Mouse (Mus musculus) forebrain, embryonic 15.5 days (tissue): ENCODE measurements around the gene Cd1d1. TPM values are rescaled to one million over a fixed set of nuclear protein-coding genes. Genes with fewer than 3 reads are reported as not detected.
"Not testable (repeated sequence)": the region's sequence is repeated elsewhere in the genome, so short reads cannot be mapped to it uniquely, and the experiment has no call there.

Experiments used
- ATAC-seq: fragments of 200-750 bp; cut with Nextera tagmentation; replicated peaks from 2 replicates; pipeline ENCODE4 v1.8.0; 2017; ENCODE audit warnings: mild to moderate bottlenecking, moderate TSS enrichment, moderate library complexity
- H3K27ac ChIP-seq: fragments of 300-500 bp; sonication (generic); replicated peaks from 2 replicates; pipeline ENCODE4 v1.5.1; 2015; ENCODE audit warnings: mild to moderate bottlenecking, inconsistent platforms
- H3K27me3 ChIP-seq: fragments of 300-500 bp; sonication (generic); 2 replicates; pipeline ENCODE4 v1.6.1; 2015; ENCODE audit warnings: inconsistent platforms
- H3K36me3 ChIP-seq: fragments of 300-500 bp; sonication (generic); 2 replicates; pipeline ENCODE4 v1.6.1; 2015; ENCODE audit warnings: mild to moderate bottlenecking, inconsistent platforms
- H3K4me1 ChIP-seq: fragments of 300-500 bp; sonication (generic); 2 replicates; pipeline ENCODE4 v1.6.1; 2015; ENCODE audit warnings: inconsistent platforms
- H3K4me2 ChIP-seq: fragments of 300-500 bp; sonication (generic); replicated peaks from 2 replicates; pipeline ENCODE4 v1.6.1; 2015; ENCODE audit warnings: mild to moderate bottlenecking, inconsistent platforms
- H3K4me3 ChIP-seq: fragments of 300-500 bp; sonication (generic); 2 replicates; pipeline ENCODE4 v1.5.1; 2015; ENCODE audit warnings: mild to moderate bottlenecking, inconsistent platforms
- H3K9ac ChIP-seq: fragments of 300-500 bp; sonication (generic); replicated peaks from 2 replicates; pipeline ENCODE4 v1.6.1; 2015; ENCODE audit warnings: mild to moderate bottlenecking, inconsistent platforms
- H3K9me3 ChIP-seq: fragments of 300-500 bp; sonication (generic); 2 replicates; pipeline ENCODE4 v1.6.1; 2016; ENCODE audit warnings: inconsistent platforms
- WGBS: fragments of 180-500 bp; shearing (Covaris S2); methylation state at CpG from one replicate; pipeline ENCODE4 v1.1.7; 2015; ENCODE audit warnings: mixed read lengths; 5-methylcytosine and 5-hydroxymethylcytosine counted together
- polyA plus RNA-seq: library from polyadenylated mRNA; unstranded; fragments of >200 nt; fragmentation: Nextera tagmentation; extraction: Ambion mirVana; gene quantifications from 2 replicates; pipeline ENCODE4 v1.2.1, GENCODE M21; 2015

Gene Cd1d1
- polyA plus RNA-seq, 1 experiment from 2014 or later, result 84.0 TPM

GRCm38 (mm10) chr3:87000051-87000450 lies 810 bp upstream of the Cd1d1 start:
- WGBS, result 91% methylated on average over 12 of the region's 12 CpGs
- ATAC-seq, result no peak
- no peak overlapping the region for H3K4me2 ChIP-seq

GRCm38 (mm10) chr3:86998433-86999414 lies 517 bp downstream of the Cd1d1 start:
- H3K9me3 ChIP-seq, H3K27me3 ChIP-seq, H3K4me1 ChIP-seq, H3K36me3 ChIP-seq: not testable (repeated sequence)
- Histone ChIP-seq H3K4me3 (peak overlapping the region; percentile 75), H3K4me2 (peak overlapping the region; percentile 80), H3K27ac (peak overlapping the region; percentile 95), H3K9ac (peak overlapping the region; percentile 93)
- peak; percentile 99 for ATAC-seq
- WGBS, result 4% methylated on average over 24 of the region's 24 CpGs

More at GRCm38 (mm10) chr3:87000051-87000450, 810 bp upstream of the Cd1d1 start:
- Histone ChIP-seq H3K4me1 (0 out of 2 replicates have a peak, but pooled peaks cover 7% of the 10 kb centered on the region), H3K9ac (no peak overlapping the region), H3K36me3 (no peaks in the 10 kb centered on the region), H3K27me3 (no peaks in the 10 kb centered on the region), H3K9me3 (no peaks in the 10 kb centered on the region), H3K27ac (no peak overlapping the region), H3K4me3 (no peak overlapping the region)

GRCm38 (mm10) chr3:86996111-86996510 lies 3.1 kb downstream of the Cd1d1 start:
- H3K4me2 ChIP-seq, result no peak overlapping the region
- WGBS, result 90% methylated on average over 4 of the region's 4 CpGs
- H3K9ac ChIP-seq, result no peak overlapping the region
- no peak overlapping the region for H3K4me3 ChIP-seq
- 0 out of 2 replicates have a peak, but pooled peaks cover 7% of the 10 kb centered on the region for H3K4me1 ChIP-seq
- H3K27me3 ChIP-seq, result no peaks in the 10 kb centered on the region
- H3K27ac ChIP-seq, result no peak overlapping the region
- no peaks in the 10 kb centered on the region for H3K9me3 ChIP-seq
- no peaks in the 10 kb centered on the region for H3K36me3 ChIP-seq
- no peak for ATAC-seq

- 66% methylated on average over 1 of the region's 1 CpGs for WGBS
- Histone ChIP-seq H3K36me3 (no peaks in the 10 kb centered on the region), H3K27ac (no peak overlapping the region), H3K27me3 (no peaks in the 10 kb centered on the region), H3K4me3 (no peak overlapping the region), H3K9ac (no peak overlapping the region), H3K4me1 (0 out of 2 replicates have a peak, but pooled peaks cover 7% of the 10 kb centered on the region), H3K9me3 (no peaks in the 10 kb centered on the region), H3K4me2 (no peak overlapping the region)
- no peak for ATAC-seq
Measured at GRCm38 (mm10) chr3:86995381-86995780, 3.9 kb downstream of the Cd1d1 start.

GRCm38 (mm10) chr3:86986969-86987368 lies 12.3 kb downstream of the Cd1d1 start:
- not testable (repeated sequence) for H3K36me3 ChIP-seq, H3K4me1 ChIP-seq, H3K9me3 ChIP-seq, H3K27me3 ChIP-seq, ATAC-seq, H3K27ac ChIP-seq
- peak overlapping the region; percentile 53 for H3K4me2 ChIP-seq
- WGBS, result 41% methylated on average over 6 of the region's 6 CpGs
- peak overlapping the region; percentile 36 for H3K4me3 ChIP-seq
- H3K9ac ChIP-seq, result 0 out of 2 replicates have a peak overlapping the region, but pooled peaks have one; percentile 15

GRCm38 (mm10) chr3:86986490-86986889 lies 12.8 kb downstream of the Cd1d1 start:
- WGBS, result 3% methylated on average over 12 of the region's 12 CpGs
- Histone ChIP-seq H3K27ac (no peak overlapping the region), H3K4me1 (peaks cover 7% of the 10 kb centered on the region), H3K9ac (0 out of 2 replicates have a peak overlapping the region, but pooled peaks have one; percentile 15), H3K4me3 (peak overlapping the region; percentile 36), H3K36me3 (no peaks in the 10 kb centered on the region), H3K27me3 (no peaks in the 10 kb centered on the region), H3K9me3 (no peaks in the 10 kb centered on the region), H3K4me2 (peak overlapping the region; percentile 53)
- ATAC-seq, result no peak

GRCm38 (mm10) chr3:86983382-86983781 lies 15.9 kb downstream of the Cd1d1 start:
- Histone ChIP-seq H3K27me3 (no peaks in the 10 kb centered on the region), H3K27ac (no peak overlapping the region), H3K4me2 (no peak overlapping the region), H3K36me3 (no peaks in the 10 kb centered on the region), H3K4me1 (peaks cover 7% of the 10 kb centered on the region), H3K9me3 (no peaks in the 10 kb centered on the region), H3K9ac (no peak overlapping the region), H3K4me3 (no peak overlapping the region)
- 90% methylated on average over 6 of the region's 6 CpGs for WGBS
- ATAC-seq, result no peak

GRCm38 (mm10) chr3:86976546-86976945 lies 22.7 kb downstream of the Cd1d1 start:
- Histone ChIP-seq H3K9ac (no peak overlapping the region), H3K27me3 (no peaks in the 10 kb centered on the region), H3K27ac (no peak overlapping the region), H3K4me2 (no peak overlapping the region), H3K4me1 (no peaks in the 10 kb centered on the region), H3K4me3 (no peak overlapping the region), H3K36me3 (no peaks in the 10 kb centered on the region), H3K9me3 (no peaks in the 10 kb centered on the region)
- peak; percentile 71; the same call in 1 of the 2 replicates for ATAC-seq
- 19% methylated on average over 8 of the region's 8 CpGs for WGBS

GRCm38 (mm10) chr3:86975150-86975549 lies 24.1 kb downstream of the Cd1d1 start:
- ATAC-seq, result no peak
- no peaks in the 10 kb centered on the region for H3K27me3 ChIP-seq
- no peak overlapping the region for H3K27ac ChIP-seq
- H3K9ac ChIP-seq, result no peak overlapping the region
- 71% methylated on average over 2 of the region's 2 CpGs for WGBS
- H3K9me3 ChIP-seq, result no peaks in the 10 kb centered on the region
- no peak overlapping the region for H3K4me2 ChIP-seq
- no peak overlapping the region for H3K4me3 ChIP-seq
- no peaks in the 10 kb centered on the region for H3K4me1 ChIP-seq
- H3K36me3 ChIP-seq, result no peaks in the 10 kb centered on the region

DNA sequence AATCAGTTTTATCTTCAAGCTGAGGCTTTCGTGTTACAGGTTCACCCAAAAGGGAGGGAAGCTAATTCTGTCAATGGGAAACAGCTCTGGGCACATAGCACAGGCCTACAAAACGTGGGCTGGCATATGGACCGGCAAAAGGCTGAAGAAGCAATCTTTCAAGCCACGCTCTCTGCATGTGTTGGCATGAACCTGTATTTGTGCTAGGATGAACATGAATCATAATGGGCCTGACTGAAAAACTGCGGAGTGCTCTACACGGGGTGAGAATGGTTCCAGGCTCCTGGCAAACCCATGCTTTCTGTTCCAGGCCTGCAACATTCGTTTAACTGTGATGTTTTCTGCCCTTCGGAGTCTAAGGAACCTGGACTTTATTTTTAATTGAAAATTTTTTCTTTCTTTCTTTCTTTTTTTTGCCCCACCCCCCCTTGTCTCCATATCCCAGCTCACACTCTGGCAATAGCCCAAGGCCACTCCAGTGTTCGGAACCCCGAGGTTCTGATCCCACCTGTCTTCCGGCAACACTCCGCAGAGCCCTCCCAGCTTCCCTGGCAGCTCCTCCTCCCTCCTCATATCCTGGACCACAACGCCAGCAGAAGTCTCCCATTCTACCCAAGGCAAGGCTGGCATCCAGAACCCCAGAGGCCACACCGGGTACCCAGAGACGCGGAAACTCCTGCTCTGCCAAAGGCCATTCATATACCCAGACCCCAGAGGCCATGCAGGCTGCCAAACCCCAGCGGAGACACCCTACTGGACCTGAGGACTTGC lies 36.4 kb downstream of the Cd1d1 start:
- ATAC-seq, result no peak
- H3K4me2 ChIP-seq, result no peak overlapping the region

GRCm38 (mm10) chr3:86961395-86961669 lies 37.9 kb downstream of the Cd1d1 start:
- WGBS, result 91% methylated on average over 2 of the region's 2 CpGs
- no peak for ATAC-seq
- H3K9ac ChIP-seq, result no peak overlapping the region

More for the DNA sequence above, 36.4 kb downstream of the Cd1d1 start:
- 85% methylated on average over 17 of the region's 17 CpGs for WGBS
- Histone ChIP-seq H3K9me3 (no peaks in the 10 kb centered on the region), H3K4me3 (no peak overlapping the region), H3K27ac (no peak overlapping the region), H3K27me3 (no peaks in the 10 kb centered on the region), H3K36me3 (no peaks in the 10 kb centered on the region), H3K9ac (no peak overlapping the region), H3K4me1 (no peaks in the 10 kb centered on the region)

More at GRCm38 (mm10) chr3:86961395-86961669, 37.9 kb downstream of the Cd1d1 start:
- Histone ChIP-seq H3K4me2 (no peak overlapping the region), H3K27ac (no peak overlapping the region), H3K4me1 (no peaks in the 10 kb centered on the region), H3K36me3 (no peaks in the 10 kb centered on the region), H3K27me3 (no peaks in the 10 kb centered on the region), H3K4me3 (no peak overlapping the region), H3K9me3 (no peaks in the 10 kb centered on the region)
